Mouse (Mus musculus) kidney, adult 2 months (tissue): ENCODE results near the gene Spata31d1b. TPM values are rescaled to one million over a fixed set of nuclear protein-coding genes. Genes with fewer than 3 reads are reported as not detected.

Source experiments
- DNase-seq: peaks from one replicate; pipeline ENCODE4 v3.0.0; 2021
- H3K27ac ChIP-seq: fragments of 200-500 bp; 2 replicates; pipeline ENCODE4 v1.5.1; 2012; ENCODE audit warnings: low read depth, low read length, control low read depth, inconsistent platforms; ENCODE audit not compliant: insufficient read depth
- H3K27me3 ChIP-seq: fragments of 200-500 bp; replicated peaks from 2 replicates; pipeline ENCODE4 v1.6.1; 2012; ENCODE audit warnings: mild to moderate bottlenecking, moderate library complexity, low read length, inconsistent platforms; ENCODE audit not compliant: control insufficient read depth, insufficient read depth
- H3K36me3 ChIP-seq: fragments of 200-500 bp; 2 replicates; pipeline ENCODE4 v1.6.1; 2012; ENCODE audit warnings: mild to moderate bottlenecking, moderate library complexity, low read length, inconsistent platforms; ENCODE audit not compliant: control insufficient read depth, insufficient read depth
- H3K4me1 ChIP-seq: fragments of 200-500 bp; 2 replicates; pipeline ENCODE4 v1.6.1; 2011; ENCODE audit warnings: low read length; ENCODE audit not compliant: control insufficient read depth, insufficient read depth
- H3K4me3 ChIP-seq: fragments of 200-500 bp; 2 replicates; pipeline ENCODE4 v1.5.1; 2011; ENCODE audit warnings: mild to moderate bottlenecking, low read depth, low read length, control low read depth; ENCODE audit not compliant: insufficient read depth
- CTCF ChIP-seq: fragments of 200-500 bp; conservative IDR thresholded peaks from 2 replicates; pipeline ENCODE4 v1.5.1; 2011; ENCODE audit warnings: low read depth, mild to moderate bottlenecking, control low read depth, low read length, moderate library complexity, mixed read lengths; ENCODE audit not compliant: insufficient read depth, insufficient read length
- POLR2A ChIP-seq: fragments of 200-500 bp; IDR thresholded peaks from one replicate; pipeline ENCODE4 v1.6.1; 2011; ENCODE audit warnings: low read depth, low read length, control low read depth
- WGBS: fragments of 180-500 bp; shearing (Covaris S2); methylation state at CpG from one replicate; pipeline ENCODE4 v1.1.7; 2018; 5-methylcytosine and 5-hydroxymethylcytosine counted together
- polyA plus RNA-seq: library from polyadenylated mRNA; depleted of rRNA; stranded (reverse); fragments of >200 nt; gene quantifications from 2 replicates; pipeline ENCODE4 v1.2.3, GENCODE M21; 2012

Gene Spata31d1b
- polyA plus RNA-seq, 1 experiment = 0.03 TPM

DNA sequence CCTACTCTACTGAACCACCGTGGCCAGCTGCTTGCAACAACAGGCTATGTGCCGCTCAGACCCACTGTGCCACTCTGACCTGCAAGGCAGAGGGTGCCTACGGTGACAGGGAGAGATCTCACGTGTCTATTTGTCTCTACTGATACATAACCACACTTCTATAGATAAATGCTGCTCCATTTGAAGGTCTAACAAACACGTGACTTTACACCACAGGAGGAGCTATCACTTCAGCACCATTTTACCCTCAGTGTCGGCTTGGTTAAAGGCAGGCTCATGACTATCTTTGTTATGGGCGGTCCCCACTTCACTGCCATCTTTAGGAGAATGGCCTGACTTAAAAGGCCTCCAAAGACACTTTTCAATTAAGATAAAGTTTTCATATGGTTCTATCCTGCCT, 29.5 kb upstream of the Spata31d1b start:
- TF ChIP-seq CTCF (no peak), POLR2A (no peak)
- H3K4me1 ChIP-seq = no peaks in the 10 kb centered on the region
- no peaks in the 10 kb centered on the region for H3K36me3 ChIP-seq
- 32% methylated on average over 7 of the region's 7 CpGs for WGBS
- no peaks in the 10 kb centered on the region for H3K27me3 ChIP-seq
- DNase-seq = no peak
- no peak overlapping the region for H3K4me3 ChIP-seq
- H3K27ac ChIP-seq = no peak overlapping the region

DNA sequence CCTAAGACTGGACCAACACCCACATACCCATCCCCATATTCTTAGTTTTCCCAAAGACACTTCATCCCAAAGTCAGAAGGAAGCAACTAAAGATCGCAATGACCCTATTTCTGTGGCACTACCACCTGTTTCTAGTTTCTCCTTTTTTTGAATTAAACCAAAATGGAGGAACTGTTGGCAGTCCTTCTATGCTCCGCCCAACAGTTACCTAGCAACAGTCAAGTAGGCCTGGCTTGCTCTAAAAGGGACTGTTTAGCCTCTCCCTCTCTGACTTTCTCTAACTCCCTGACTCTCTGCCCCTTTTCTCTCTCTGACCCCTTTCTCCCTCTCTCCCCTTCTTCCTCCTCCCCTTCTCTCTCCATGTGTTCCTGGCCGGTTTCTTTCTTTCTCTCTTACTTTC, 26.8 kb upstream of the Spata31d1b start:
- H3K4me1 ChIP-seq = no peaks in the 10 kb centered on the region
- DNase-seq = no peak
- H3K4me3 ChIP-seq = no peak overlapping the region
- WGBS = 87% methylated on average over 3 of the region's 3 CpGs
- H3K27ac ChIP-seq = no peak overlapping the region
- H3K27me3 ChIP-seq = no peaks in the 10 kb centered on the region
- TF ChIP-seq CTCF (no peak), POLR2A (no peak)
- no peaks in the 10 kb centered on the region for H3K36me3 ChIP-seq

DNA sequence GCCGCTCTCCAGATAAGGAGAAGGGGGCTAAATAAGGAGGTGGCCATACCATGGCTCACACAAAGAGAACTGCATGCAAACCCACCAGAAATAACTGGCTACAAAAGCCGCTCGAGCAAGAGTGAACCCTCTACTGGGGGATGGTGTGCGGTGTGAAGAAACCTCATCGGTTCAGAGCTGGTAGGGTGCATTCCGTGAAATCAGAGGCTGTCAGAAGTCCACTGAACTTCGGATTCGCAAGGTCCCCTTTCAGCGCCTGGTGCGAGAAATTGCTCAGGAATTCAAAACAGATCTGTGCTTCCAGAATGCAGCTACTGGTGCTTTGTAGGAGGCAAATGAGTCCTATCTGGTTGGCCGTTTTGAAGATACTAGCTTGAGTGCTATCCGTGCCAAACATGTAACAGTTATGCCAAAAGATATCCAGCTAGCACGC, 23.7 kb upstream of the Spata31d1b start:
- 63% methylated on average over 13 of the region's 13 CpGs for WGBS

DNA sequence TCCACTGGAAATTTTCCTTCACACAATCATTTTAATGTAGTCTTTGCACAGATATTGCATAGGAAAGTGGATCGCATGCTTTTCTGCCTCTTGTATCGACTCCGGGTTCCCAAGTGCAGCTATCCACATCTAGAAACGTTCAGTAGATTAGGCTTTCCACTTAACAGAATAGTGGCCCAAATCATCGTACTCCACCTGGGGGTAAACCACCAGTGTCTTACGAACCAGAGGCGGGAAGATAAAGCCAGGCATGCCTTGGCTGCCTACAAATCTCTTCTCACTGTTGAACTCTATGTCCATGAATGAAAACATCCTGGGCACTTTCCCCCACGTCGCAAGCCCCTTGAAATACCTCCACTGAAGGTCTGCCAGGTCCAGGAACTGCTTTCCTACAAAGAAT, 22.8 kb upstream of the Spata31d1b start:
- H3K4me1 ChIP-seq = no peaks in the 10 kb centered on the region
- H3K36me3 ChIP-seq = no peaks in the 10 kb centered on the region
- H3K27ac ChIP-seq = no peak overlapping the region
- no peaks in the 10 kb centered on the region for H3K27me3 ChIP-seq
- TF ChIP-seq CTCF (no peak), POLR2A (no peak)
- DNase-seq = no peak
- no peak overlapping the region for H3K4me3 ChIP-seq
- 89% methylated on average over 9 of the region's 9 CpGs for WGBS

More for the DNA sequence above, 23.7 kb upstream of the Spata31d1b start:
- H3K27me3 ChIP-seq = no peaks in the 10 kb centered on the region
- H3K4me3 ChIP-seq = no peak overlapping the region
- no peak overlapping the region for H3K27ac ChIP-seq
- DNase-seq = no peak
- no peak for TF ChIP-seq CTCF
- TF ChIP-seq POLR2A = no peak
- no peaks in the 10 kb centered on the region for H3K36me3 ChIP-seq
- no peaks in the 10 kb centered on the region for H3K4me1 ChIP-seq

DNA sequence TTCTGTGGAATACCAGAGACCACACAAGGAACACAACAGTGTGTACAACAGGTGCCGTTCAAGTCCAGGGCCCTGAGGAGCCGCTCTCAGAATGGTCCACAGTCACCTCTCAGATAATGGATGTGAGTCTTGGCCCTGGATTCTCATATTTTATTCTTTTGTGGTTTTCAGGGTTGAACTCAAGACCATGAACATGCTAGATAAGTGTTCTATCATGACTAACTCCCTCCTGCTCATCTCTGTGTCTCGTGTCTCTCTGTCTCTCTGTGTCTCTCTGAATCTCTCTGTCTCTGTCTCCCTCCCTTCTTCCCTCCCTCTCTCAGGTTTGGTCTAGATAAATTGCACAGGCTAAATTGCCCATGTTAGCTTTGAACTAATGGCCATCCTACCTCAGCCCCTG, 22.2 kb upstream of the Spata31d1b start:
- Histone ChIP-seq H3K4me3 (no peak overlapping the region), H3K27me3 (no peaks in the 10 kb centered on the region), H3K36me3 (no peaks in the 10 kb centered on the region), H3K27ac (no peak overlapping the region), H3K4me1 (no peaks in the 10 kb centered on the region)
- no peak for DNase-seq
- 95% methylated on average over 3 of the region's 3 CpGs for WGBS
- TF ChIP-seq CTCF (no peak), POLR2A (no peak)

DNA sequence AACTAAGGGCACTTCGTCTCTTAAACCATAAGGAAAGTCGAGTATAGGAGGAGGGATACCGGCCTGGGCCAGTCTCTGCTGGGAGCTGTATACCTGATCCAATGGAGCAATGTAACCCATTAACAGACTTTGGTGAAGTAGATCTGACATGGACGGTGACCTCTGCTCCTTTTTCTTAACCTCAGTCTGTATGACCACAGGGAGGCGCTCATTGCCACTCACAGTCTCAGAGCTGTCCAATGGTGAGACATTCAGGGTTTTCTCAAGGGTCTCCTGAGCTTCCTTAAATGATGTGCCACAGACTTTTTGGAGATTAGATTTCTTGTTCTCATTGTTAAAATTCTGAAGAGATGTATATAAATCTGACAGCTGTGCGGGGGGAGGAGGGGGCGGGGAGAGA, 21.5 kb upstream of the Spata31d1b start:
- no peak for DNase-seq
- H3K4me3 ChIP-seq = no peak overlapping the region
- WGBS = 88% methylated on average over 7 of the region's 7 CpGs
- H3K36me3 ChIP-seq = no peaks in the 10 kb centered on the region
- no peak overlapping the region for H3K27ac ChIP-seq
- no peak for TF ChIP-seq POLR2A
- TF ChIP-seq CTCF = no peak
- H3K27me3 ChIP-seq = no peaks in the 10 kb centered on the region
- no peaks in the 10 kb centered on the region for H3K4me1 ChIP-seq

DNA sequence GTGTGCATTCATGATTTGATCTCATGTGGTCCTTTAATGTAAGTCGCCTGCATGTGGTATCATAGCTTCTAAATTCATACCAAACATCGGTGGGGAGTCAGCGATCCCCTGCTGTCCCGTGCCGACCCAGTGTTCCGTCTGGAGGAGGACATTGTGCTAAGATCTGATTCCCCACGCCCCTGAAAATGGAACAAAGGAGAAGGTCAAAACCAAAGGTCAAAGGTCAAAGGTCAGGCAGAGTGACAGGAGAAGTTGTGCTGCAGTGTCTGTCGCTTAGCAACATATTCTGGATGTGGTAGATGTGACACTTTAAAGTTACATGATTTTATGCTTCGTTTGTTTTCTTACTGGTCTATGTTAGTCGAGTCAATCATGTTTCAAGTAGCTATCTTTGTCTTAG, 20.6 kb upstream of the Spata31d1b start:
- no peak overlapping the region for H3K4me3 ChIP-seq
- no peak overlapping the region for H3K27ac ChIP-seq
- 72% methylated on average over 10 of the region's 10 CpGs for WGBS
- no peak for TF ChIP-seq POLR2A
- no peak for TF ChIP-seq CTCF
- H3K36me3 ChIP-seq = no peaks in the 10 kb centered on the region
- DNase-seq = no peak
- H3K4me1 ChIP-seq = no peaks in the 10 kb centered on the region
- no peaks in the 10 kb centered on the region for H3K27me3 ChIP-seq

DNA sequence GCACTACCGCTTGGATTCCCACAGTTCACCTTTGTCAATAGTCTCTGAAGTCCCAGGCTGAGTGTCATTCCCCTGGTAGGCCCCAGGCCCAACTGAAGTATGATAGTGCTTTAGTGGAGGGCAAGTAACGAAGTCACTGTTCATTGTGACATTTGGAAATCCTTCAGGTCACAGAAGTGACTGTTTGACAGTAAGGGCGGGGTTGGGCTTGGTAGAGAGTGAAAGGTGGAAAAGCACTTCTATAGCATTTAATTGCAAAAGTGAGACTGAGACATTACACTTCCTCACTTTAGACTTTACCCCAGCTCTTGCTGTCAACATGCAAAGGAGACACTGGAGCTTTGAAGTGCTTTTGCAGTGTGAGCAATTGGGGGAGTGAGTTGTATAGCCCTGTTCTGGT, 18.1 kb upstream of the Spata31d1b start, which contains the start of gene 4921517D22Rik:
Gene 4921517D22Rik (minus strand): TSS at position 101 of the 400 bp plus-strand sequence.
- H3K4me1 ChIP-seq = no peaks in the 10 kb centered on the region
- H3K27ac ChIP-seq = no peak within 1 kb of the TSS
- no peak for DNase-seq
- H3K4me3 ChIP-seq = no peak within 1 kb of the TSS
- H3K36me3 ChIP-seq = no peaks in the 10 kb centered on the region
- H3K27me3 ChIP-seq = no peaks in the 10 kb centered on the region
- 92% methylated on average over 3 of the region's 3 CpGs for WGBS
- TF ChIP-seq CTCF = no peak
- TF ChIP-seq POLR2A = no peak
